Mouse (Mus musculus) cerebral cortex, adult 2 months (tissue): Measurements from ENCODE around the gene Gm12166.

Experiments used
- WGBS: fragments of 180-500 bp; shearing (Covaris S2); methylation state at CpG from one replicate; pipeline ENCODE4 v1.1.7; 2018; 5-methylcytosine and 5-hydroxymethylcytosine counted together

Gm12166 gene

DNA sequence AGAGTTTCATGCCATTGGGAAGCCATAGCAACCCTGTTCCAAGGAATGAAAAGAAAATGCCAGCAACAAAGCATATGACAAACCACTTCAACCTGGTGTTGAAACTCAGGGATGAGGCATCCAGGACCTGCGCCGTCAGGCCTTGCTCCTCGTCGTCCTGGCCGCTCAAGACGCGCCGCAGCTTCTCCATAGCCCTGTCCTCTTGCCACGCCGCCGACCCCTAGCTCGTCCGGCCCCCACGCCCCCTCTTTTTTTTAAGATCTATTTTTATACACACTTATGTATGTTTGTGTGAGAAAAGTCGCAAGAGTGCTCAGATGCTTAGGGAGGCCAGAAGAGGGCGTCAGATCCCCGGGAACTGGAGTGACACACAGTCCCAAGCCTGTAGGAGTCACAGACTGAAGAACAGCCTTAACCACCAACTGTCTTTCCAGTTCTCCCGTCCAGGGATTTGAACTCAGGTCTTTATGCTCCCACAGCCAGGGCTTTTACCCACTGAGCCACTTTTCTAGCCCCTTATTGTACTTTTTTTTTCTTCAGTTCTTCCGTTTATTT, at the start of gene Gm12166:
Gm12166 (minus strand) TSS at position 217 of the 555 bp plus-strand sequence.
- 30% methylated on average over 19 of the region's 19 CpGs for WGBS

DNA sequence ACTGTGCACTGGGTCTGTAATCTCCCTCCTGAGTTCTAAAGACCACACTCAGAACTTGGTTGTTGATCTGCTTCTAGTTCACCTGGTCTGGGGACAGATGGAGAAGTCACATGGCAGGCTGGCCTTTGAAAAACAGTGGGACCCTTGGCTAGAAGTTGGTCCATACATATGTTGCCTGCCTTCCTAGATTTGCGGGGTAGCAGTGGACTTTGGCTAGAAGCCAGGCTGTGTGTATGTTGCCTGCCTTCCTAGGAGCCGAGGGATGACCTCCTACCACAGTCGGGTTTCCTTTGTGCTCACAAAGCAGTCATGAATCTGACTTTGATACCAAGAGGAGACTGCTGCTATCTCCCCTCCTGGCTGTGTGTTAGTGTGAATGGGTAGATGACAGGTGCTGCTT, 44.9 kb upstream of the Gm12166 start:
- 86% methylated on average over 3 of the region's 3 CpGs for WGBS

GRCm38 (mm10) chr11:46096265-46096649, 44.1 kb upstream of the Gm12166 start:
- WGBS, result 89% methylated on average over 6 of the region's 6 CpGs

DNA sequence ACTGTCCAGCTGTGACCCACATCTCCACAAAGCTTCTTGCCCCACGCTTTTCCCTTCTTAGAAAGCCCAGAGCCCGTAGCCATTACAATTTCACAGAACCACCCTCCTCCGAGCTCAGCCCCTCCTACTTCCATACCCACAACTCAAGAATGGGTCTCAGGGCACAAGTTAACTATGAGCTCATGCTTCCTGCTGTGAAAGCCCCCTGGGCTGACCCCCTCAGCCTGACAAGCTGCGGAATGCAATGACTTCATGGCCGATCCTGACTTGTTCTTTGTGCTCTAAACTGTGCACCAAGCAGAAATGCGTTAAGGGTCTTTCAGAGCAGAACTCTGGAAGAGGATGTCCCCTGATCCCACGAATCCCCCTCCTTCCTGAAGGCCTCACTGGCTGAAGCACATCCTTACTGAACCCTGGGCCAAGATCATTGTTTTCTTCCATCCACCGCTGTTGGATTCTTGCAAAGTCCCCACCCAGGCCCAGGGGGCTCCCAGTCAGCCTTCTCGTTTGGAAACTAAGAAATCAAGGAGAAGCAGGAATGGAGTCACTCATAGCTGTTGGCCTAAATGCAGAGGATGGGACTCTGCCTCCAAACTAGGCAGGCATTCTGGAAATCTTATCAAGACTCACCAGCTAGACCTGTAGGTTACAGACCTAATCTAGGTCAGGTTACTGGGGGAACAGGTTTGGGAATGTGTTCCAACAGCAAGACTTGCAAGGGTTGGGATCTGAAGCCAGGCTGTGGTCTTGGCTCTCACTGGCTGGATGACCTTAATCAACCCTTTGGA, 43.5 kb upstream of the Gm12166 start:
- WGBS, result 81% methylated on average over 9 of the region's 9 CpGs

- 23% methylated on average over 4 of the region's 4 CpGs for WGBS
These were observed 40.0 kb upstream of the Gm12166 start for GRCm38 (mm10) chr11:46092121-46092520.

- 61% methylated on average over 10 of the region's 10 CpGs for WGBS
These were observed 39.0 kb upstream of the Gm12166 start for GRCm38 (mm10) chr11:46090951-46091667.

DNA sequence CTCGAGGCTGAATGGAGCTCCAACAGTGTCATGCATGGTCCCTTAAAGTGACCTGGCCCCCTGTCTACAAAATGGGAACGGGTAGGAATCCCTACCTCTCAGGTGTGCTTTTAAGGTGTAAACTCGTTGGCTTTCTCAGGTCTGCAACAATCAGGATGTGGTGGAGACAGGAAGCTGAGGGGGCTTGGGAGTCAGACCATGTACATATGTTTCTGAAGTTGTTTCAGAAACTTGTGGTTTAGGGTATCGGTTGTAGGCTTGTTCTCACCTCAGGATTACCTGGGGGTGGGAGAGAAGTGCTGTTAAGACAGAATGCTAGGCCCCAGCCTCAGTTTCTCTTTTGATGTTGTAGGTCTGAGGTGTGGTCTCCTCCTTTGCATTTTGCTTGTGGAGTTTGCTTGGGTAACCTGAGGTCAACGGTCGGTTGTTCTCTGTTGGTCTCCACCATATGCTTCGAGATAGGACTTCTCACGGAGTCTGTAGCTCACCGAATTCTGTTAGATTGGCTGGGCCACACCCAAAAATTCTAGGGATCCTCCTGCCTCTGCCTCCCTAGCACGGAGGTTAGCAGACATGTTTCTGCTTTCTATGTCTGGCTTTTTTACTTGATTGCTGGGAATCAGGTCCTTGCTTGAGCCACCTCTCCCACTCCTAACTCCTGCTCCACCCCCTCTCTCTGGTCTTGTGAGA, 38.1 kb upstream of the Gm12166 start:
- 88% methylated on average over 10 of the region's 10 CpGs for WGBS

DNA sequence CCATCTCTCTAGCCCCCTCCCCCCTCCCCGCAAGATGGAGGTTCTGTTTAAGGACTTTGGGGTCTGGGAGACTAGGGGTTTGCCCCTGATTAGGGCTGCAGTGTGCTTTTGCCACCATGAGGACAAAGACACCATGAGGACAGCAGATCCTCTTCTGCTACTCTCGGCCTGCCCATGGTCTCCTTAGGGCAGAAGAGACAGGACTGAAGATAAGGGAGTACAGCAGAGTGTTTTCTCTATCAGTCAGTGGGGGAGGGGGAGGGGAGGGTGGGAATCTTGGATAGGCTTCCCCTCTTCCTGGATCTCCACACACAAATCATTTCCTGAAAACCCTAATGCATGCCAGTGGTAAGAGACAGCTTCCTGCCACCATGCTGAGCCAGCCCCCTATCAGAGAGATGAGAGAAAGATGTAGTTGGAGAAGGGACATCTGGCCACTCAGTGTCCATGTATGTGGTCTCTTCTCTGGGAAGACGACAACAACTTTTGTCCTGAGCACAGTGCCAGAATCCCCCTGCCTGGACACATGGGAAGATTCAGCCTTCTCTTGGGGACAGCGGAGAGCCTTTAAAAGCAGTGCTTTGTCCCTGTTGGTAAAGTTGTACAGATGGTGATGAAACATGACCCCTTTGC, 37.1 kb upstream of the Gm12166 start:
- 89% methylated on average over 4 of the region's 4 CpGs for WGBS

DNA sequence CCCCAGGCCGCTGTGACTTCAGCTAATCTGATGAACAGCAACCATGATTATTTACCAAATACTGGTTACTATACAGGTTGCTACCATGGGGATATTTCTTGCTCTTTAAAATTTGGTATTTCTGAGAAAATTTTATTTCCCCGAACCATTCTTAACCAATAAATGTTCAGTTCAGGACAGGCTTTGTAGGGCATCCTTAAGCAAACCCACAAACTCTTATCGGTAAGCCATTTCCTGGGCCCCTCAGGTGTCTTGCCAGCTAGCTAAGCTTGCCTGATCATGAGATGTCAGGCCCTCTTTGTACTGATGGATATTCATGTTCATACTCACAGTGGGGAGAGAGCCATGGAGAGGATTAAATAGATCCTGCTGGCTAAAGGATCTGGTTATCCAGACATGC, 34.3 kb upstream of the Gm12166 start:
- 97% methylated on average over 3 of the region's 3 CpGs for WGBS

DNA sequence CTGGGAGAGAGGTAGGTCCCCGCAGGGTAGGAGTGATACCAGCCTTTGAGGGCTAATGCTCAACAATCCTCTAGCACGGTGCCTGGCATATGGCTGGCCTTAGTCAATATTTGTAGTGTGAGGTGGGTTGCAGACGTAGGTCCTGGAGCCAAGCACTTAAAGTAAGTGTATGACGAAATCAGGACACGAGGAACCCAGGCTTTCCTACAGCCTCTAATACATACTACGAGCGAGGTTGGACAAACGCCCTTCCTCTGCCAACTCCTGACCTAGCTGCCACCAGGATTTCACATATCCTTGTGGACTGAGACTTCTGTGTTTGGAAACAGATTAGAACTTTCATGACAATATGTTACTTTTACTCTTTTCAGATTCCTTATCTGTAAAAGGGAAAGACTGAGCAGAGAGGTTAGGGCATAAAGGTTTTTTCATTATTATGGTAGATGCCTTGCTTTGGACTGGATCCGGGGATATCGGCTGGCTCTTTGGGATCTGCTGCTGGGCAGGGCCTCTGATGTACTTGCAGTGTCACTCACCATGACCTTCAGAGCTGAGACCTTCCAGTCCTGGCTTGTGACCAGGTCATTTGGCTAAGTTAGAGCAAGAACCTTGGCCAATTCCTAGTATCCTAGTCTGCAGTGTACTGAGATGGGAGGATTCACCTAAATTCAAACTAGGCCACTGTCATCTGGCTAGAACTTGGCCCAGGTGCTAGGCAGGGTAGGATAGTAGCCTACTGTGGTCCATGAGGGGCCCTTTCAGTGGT, 33.5 kb upstream of the Gm12166 start:
- WGBS, result 91% methylated on average over 10 of the region's 10 CpGs

DNA sequence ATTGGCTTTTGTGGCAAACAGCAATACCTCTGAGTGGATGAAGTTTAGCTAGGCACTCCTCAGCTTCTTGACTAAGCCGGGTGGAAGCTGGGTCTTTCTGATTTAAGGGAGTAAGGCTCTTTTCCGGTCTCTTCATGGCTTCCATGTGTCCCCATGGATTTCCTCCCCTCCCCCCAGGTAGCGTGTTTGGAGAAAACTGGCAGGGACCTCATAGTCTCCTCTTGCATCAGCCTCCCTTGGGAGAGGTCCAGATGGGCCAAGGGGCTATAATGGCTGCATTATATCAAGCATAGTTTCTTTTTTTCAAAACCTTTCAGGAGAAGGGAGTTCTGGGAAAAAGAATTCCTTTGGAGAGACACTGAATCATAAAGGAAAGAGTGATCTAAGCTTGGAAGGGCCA, 32.4 kb upstream of the Gm12166 start:
- WGBS, result 77% methylated on average over 3 of the region's 3 CpGs

GRCm38 (mm10) chr11:46083835-46084444, 31.8 kb upstream of the Gm12166 start:
- 86% methylated on average over 11 of the region's 11 CpGs for WGBS

- 47% methylated on average over 3 of the region's 3 CpGs for WGBS
These were observed 31.3 kb upstream of the Gm12166 start for GRCm38 (mm10) chr11:46083405-46083804.

DNA sequence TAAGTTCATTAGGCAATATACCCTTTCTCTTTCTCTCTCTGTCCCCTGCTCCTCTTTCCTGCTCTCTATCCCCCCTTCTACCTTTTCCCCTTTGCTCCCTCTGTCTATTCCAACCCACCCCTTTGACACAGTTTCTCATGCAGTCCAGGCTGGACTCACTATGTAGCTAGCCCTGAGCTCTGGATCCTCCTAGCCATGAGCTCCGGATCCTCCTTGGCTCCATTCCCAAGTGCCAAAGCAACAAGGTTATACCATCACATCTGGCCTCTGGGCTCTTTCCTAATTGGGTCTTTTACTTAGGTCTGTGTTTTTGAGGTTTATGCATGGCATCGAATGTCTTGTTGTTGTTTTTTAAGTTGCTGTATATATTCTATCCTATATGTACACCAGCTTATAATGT, 29.0 kb upstream of the Gm12166 start:
- WGBS, result 84% methylated on average over 2 of the region's 2 CpGs

DNA sequence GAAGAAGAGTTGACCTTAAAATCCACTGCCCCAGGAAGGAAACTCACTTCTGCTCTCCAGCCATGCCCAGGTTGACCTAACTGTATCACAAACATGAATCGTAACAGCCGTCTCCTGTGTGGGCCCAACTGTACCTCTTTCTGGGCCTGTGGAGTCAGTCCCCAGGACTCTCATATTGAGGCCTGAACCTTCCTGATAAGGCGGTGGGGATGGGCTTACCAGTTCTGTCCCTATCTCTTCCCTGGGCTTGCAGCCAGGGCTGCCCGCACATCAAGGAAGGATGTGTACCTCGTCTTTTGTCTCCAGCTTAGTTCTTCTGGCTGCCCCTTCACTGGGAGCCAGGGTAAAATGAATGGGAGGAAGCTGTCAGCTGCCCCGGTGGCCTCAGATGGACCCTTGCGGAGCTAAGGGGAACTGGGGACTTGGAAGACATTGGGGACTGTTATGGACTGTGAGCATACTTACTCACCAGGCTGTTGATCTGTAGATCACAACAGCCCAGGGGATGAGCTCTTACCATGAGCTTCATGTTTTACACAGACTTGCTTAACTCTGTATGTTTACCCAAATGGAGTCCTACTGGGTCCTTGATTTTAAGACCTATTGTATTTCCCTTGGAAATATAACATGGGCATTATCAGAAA, 25.7 kb upstream of the Gm12166 start:
- 82% methylated on average over 7 of the region's 7 CpGs for WGBS

- 89% methylated on average over 5 of the region's 5 CpGs for WGBS
These were observed 25.2 kb upstream of the Gm12166 start for GRCm38 (mm10) chr11:46077304-46077703.

DNA sequence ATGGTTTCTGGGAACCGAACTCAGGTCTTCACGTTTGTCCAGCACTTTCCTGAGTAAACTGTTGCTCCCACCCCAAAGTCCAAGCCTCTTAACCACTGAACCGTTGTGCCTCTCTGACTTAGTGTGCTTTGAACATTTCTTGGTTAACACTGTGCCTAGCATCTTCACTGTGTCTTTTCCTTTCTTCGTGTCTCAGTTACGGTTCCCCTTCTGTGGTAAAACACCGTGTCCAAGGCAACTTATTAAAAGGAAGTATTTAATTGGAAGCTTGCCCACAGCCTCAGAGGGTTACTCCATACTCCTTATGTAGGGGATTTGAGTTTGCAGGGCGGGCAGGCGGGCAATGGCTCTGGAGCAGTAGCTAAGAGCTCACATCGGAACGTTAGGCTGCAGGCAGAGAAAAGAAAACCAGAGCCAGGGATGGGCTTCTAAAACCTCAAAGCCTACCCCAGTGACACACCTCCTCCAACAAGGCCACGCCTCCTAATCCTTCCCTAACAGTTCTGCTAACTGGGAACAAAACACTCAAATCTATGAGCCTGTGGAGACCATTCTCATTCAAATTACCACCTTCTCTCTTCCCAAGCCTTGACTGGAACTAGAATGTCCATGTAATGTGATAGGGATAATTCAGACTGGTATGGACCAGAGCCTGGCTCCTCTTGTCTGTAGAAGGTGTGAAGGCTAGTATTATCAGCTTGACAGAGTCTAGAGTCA, 24.5 kb upstream of the Gm12166 start:
- 92% methylated on average over 11 of the region's 11 CpGs for WGBS

DNA sequence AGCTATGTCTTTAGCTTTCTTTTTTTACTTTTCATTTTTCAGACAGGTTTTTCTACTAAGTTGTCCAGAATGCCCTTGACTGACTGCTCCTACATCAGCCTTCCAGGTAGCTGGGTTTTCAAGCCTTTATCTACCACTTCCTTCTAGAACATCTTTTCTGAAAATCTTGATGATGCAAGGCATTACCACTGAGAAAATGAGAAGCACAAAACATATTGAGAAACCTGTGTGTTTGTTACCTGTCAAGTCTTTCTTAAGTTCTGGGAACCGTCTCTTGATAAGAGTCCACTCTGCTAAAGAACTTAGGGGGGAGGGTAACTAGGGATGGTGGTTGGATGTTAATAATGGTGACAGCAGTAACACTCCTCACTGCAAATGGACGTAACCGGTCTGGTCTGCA, 23.4 kb upstream of the Gm12166 start:
- 98% methylated on average over 3 of the region's 3 CpGs for WGBS
